Mouse (Mus musculus) common myeloid progenitor, adult 5-6 weeks (primary cell): ENCODE data around the gene Srsf5. TPM values are rescaled to one million over a fixed set of nuclear protein-coding genes. Genes with fewer than 3 reads are reported as not detected.

Experiments
- ATAC-seq: replicated peaks from 2 replicates; pipeline ENCODE4 v1.8.0; 2016; ENCODE audit warnings: low read depth, mild to moderate bottlenecking, moderate TSS enrichment, inconsistent platforms; ENCODE audit not compliant: poor library complexity, severe bottlenecking
- total RNA-seq: library from RNA; stranded (forward); fragments of 200-1000, 187-1606 nt; gene quantifications from 2 replicates; pipeline ENCODE4 v1.2.3, GENCODE M21; 2017

The Srsf5 gene
- 875 and 880 TPM in 2 replicates for total RNA-seq

DNA sequence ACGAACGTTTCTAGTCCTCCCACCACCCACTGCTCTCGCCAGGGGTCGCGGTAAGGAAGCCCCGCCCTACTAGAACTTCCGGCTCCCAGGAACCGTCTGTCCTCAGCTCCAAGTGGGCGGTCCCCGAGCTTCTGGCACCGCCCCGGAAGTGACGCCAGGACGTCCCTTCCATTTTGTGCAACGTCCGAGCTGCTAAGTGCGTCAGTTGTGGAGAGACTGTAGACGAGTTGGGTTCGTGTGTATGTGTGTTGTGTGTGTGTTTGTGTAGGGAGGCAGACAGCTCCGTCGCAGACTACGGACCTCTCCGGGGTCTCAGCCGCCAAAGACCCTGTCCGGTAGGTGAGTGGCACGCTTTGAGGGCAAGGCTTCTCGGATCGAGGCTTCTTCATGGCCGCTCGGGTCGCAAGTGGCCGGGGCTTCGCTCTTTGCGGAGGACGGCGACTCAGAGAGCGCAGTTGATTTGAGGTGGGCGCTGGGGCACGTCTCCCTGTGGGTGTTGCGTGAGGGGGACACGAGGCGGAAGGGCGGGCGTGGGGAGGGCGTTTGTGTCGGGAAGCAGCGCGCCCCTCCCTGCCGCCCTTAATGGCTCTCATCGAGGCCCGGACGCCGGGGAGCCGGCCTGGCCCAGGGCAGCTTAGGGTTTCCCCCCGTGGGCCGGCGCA, at the start of gene Srsf5:
Gene Srsf5, plus strand, starts transcription at position 171 of the 662 bp plus-strand sequence.
- peak; percentile 80 for ATAC-seq

DNA sequence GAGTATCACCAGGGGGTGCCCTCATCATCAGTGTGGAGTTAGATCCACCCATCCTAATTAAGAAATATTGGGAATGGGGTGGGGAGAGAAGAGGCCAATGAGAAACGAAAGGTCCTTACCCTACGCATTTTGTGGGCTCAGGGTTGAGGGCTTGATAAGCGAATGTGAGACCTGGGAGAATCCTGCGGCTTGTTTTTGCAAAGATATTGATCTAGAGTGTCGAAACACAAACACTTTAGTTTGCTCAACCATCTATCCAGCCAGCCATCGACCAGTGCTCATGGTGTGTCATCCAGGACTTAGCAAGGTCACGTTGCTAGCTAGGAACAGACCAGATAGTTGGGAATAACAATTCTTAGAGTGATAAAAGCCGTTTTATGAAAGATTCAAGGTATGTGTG, 35.7 kb upstream of the Srsf5 start:
- ATAC-seq: no peak

DNA sequence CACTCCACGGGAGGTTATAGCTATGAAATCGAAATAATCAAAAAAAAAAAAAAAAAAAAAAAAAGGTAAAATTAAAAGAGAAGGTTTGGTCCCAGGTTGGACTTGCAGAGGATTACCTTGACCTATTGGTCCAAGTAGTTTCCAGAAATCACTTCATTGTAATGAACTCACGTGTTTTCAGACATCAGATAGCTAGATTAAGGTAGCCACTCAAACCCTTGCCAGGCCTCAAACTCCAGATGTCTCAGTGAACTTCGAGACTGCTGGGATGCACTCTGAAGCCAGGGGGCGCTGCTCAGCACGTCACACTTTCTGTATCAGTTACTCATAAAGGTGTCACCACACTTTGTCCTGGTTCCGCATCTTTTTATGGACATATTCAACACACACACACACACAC, 27.5 kb upstream of the Srsf5 start:
- no peak for ATAC-seq

DNA sequence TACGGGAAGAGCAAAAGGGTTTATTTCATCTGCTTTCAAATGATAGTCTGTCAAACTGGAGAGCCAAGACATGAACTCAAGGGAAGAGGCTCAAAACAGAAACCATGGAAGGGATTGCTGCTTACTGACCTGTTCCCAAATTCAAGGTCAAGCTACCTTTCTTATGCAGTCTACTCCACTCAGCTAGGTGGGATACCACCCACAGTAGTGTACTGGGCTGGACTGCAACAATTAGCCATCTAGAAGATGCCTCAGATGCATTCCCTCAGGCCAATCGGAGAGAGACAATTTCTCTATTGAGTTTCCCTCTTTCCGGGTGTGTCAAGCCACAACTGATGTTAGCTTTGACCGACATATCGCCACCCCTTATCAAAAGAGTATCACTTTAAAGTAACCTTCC, 24.0 kb upstream of the Srsf5 start:
- ATAC-seq: no peak

DNA sequence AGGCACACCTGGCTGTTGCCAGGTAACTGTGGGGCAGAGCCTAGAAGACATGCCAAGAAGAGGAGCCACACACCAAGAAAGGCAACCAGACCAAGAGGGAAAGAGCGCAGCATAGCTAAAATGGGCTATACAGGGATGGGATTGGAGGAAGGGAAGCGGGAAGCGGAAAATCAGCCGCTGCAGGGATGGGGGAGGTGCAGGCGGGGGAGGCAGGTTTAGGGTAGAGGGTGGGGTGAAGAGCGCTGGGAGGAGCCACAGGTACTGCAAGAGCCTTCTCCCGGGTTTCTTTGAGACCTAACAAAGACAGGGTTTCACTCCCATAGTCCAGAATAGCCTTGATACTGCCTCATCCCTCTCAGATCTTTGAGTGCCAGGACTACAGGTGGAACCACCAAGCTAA, 22.4 kb upstream of the Srsf5 start:
- ATAC-seq: no peak

DNA sequence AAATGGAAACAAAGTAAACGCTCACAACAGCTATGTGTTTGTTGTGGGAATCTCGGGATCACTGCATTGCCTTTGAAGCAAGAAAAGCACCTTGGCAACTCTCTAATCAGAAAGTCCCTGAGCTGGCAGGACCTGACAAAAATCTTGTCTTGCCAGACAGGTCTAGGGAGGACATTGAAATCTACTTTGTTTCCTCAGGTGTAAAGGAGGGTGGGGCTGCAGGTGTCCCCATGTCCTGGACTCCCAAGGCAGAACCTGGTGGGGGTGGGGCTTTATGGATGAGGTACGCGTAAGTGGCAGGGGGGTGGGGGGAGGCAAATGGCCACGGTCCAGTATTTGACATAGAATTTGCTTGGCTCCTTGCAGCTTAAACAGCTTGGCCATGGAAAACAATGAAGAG, 21.7 kb upstream of the Srsf5 start:
- ATAC-seq: no peak

DNA sequence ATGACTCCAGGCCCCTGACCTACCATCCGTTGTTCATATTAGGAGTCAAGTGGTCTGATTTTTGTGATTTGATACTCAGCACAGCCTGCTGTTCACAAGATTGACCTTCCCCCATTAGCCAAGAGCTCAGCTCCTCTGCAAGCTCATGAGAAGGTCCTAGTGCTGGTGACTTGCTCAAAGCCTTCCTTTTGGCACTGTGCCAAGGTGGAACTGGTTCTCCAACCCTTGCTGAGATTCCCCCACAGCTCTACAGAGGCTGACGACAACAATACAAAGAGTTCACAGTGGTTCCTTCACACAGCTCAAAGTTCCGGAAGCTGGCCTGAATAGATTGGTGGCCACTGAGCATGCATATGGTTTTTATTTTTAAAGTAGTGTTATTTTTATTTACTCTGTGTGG, 21.1 kb upstream of the Srsf5 start:
- no peak for ATAC-seq

DNA sequence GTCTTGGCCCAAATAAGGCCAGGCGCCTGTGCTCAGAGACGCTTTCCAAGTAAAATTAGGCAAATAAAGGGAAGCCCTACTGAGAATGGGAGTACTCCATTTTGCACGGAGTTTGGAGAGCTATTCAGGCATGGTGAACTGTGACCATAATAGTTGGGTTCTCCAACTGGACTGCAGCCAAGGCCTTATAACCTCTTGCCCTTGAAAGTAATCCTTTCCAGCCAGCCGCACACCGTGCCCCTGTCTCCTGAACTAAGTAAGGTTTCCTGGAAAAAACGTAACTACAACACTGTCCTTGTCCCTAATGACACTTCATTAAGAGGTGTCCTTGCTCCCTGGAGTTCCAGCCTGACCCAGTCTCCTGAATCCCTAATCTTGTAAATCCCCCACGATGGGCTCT, 19.4 kb upstream of the Srsf5 start:
- ATAC-seq: no peak

DNA sequence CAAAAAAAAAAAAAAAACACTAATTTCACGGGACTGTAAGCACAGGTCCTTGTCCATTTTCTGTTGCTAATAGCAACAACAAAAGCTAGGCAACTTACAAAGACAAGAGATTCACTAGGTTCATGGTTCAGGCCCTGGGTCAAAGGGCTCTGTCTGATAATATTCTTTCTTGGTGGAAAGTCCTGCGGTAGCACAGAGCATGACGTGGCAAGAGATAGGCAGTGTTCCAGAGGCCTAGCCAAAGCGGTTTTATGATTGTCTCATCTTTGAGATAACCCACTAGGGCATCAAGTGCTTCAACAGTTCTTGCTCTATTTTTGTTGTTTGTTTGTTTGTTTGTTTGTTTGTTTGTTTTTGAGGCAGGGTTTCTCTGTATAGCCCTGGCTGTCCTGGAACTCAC, 18.8 kb upstream of the Srsf5 start:
- peak; percentile 39; the same call in 1 of the 2 replicates for ATAC-seq

DNA sequence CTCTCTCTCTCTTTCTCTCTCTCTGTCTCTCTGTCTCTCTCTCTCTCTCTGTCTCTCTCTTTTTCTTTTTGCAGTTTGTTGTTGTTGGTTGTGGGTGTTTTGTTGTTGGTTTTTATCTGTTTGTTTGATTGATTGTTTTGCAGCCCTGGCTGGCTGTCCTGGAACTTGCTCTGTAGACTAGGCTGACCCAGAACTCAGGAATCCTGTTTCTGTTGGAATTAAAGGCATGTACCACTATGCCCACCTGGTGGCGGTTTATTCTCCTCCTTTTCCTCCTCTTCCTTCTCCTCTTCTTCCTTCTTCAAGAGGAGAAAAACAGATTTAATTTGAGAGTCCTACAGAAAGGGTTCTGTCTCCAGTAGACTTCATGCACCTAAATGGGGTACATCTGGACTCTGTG, 17.8 kb upstream of the Srsf5 start:
- no peak for ATAC-seq

DNA sequence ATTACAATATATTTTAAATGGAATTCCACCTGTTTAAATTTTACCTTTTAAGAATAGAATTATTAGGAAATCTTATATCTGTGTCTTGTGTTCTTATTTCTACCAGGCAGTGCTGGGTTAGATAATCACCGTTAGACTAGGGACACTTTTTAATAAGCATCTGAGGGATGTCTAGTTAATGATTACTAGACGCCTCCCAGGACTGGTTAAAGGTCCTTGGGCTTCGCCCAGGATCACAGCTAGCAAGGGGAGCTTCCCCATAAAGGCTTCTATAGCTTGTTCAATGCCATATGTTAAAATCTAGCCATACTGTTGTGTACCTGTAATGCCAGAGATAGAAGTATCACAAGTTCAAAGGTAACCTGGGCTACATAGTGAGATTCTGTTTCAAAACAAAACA, 16.4 kb upstream of the Srsf5 start:
- ATAC-seq: no peak

DNA sequence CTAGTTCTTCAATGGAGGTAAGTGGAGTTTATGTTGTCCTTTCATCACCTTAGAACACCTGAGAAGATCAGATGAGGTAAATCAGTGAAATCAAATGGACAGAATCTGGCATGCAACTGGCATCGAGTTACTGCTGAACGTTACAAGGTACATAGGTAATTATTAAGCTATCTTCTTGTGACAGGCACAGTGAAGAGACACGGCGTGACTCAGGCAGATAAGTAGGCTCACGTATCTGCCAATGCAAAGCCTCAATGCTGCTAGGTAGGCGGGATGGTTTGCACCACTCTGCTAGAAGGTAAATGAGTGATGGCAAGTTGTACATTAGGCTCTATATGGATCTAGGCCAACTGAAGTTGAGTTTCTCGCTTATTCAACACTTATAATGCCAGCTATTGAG, 15.2 kb upstream of the Srsf5 start:
- ATAC-seq: no peak

DNA sequence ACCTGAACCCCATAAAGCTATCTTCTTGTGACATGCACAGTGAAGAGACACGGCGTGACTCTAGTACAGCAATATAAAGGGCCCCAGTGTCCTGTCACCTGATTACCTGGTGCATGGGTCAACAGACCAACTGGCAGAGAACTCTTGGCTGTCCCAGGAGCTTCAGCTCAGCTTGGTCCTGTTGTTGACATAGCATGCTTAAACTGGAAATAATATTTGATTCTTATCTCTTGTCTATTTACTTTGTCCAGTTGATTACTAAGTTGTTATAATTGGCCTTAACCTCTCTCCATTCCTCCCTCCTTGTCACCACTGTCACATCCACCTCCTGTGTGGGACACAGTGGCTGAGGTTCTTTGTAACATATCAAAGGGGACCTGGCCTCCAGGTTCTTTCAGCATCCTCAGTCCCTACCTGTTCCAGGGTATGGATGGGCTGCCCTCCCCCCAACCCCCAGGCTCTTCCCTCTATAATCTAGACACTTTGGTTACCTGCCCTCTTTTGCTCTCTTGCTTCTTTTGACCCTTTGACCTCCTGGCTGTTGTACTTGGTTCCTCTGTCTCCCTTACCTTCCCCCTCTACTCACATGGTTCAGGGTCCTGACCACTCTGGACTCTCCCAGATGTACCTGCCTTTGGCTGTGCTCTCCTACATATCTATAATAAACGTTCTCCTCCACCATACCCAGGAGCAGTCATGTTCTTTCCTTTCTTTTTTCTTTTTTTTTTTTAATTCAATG, 13.7 kb upstream of the Srsf5 start:
- no peak for ATAC-seq

DNA sequence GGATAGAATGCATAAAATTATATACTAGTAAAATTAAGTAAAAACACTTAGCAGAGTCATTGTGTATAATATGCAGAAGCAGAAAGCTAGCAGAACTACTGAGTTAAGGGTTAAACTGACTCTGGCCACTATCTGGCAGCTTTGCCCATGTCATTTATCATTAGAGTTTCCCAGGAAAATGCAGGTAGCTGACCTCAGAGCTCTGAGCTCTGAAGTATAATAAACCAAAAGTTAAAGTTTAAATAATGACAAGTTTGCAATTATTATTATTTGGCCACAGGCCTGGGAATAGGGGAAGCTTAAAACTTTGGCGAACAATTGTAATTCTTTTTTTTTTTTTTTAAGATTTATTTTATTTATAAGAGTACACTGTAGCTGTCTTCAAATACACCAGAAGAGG, 12.4 kb upstream of the Srsf5 start:
- no peak for ATAC-seq

DNA sequence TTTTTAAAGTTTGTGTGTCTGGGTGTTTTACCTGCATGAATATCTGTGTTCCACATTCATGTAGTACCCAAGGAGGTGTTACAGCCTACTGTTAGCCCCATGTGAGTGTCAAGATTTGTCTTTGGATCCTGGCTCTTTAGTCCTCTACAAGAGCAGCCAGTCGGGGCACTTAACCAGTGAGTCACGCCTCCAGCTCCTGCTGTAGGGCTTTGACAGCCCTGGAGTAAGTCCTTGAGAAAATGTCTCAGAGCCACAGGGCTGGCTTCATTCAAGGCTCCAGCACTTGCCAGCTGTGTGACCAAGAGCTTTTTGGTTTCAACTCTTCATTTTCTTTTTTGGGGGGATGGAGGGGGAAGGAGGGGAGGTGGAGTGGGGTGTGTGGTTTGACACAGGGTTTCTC, 8.6 kb upstream of the Srsf5 start:
- no peak for ATAC-seq

DNA sequence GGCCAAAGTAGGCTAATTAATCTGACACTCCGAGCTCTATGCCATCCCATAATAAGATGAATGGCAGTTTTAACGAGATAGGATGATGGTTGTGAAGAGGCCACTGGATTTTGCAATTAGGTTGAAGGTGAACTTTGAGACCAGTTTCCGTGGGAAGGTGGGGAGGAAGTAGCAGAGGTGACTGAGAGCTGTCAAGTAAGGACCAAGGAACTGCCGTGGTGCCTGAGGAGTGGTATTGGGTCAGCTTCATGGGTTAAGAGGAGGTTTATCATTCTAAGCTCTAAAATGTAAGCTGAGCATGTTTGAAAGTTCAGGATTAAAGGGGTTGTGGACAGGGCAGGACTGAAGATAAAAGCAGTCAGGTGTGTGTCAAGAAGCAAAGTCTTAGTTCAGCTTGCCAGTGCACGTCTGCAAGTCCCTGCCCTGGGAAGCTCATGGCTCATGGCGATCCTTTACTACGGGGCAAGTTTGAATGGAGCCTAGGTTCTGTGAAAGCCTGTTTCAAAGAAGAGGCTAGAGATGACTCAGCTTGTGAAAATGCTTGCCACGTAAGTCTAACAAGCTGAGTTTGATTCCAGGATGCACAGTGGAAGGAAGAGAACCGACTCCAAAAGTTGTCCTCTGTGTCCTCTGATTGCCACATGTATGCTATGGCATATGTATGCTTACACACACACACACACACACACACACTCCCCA, 7.8 kb upstream of the Srsf5 start:
- no peak for ATAC-seq

DNA sequence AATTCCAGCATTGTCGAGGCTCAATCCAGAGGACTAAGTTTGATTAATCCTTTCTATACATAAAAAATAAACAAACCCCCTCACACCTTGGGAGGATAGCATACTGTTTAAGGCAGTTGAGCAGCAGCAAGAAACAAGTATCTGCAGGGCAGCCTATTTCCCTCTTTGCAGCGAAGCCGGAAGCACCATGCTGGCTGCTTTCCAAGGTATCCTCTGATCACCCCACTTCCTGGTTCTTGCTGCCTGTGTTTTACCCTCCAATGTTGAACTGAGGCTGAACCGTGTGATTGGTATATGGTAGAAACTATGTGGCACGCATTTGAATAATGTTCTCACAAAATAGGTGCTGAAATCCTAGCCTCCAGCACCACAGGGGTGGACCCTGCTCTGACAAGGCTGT, 6.7 kb upstream of the Srsf5 start:
- peak; percentile 84 for ATAC-seq

DNA sequence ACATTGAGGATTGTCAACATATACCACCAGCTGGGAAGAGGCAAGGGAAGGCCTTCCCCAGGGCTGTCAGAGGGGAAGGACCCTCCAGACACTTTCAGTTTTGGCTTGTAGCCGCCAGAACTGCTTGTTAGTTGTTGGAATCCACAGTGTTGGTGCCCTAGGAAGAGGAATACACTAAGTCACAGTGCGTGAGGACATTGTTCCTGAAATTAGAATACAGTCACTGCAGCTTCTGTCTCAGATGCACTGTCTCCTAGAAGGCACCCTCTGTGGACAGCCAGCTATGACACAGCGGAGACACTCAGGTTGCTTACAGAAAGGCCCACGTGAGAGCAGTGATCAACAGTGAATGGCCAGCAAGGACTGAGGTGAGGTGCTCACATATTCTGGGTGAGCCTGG, 6.1 kb upstream of the Srsf5 start:
- ATAC-seq: peak; percentile 46

DNA sequence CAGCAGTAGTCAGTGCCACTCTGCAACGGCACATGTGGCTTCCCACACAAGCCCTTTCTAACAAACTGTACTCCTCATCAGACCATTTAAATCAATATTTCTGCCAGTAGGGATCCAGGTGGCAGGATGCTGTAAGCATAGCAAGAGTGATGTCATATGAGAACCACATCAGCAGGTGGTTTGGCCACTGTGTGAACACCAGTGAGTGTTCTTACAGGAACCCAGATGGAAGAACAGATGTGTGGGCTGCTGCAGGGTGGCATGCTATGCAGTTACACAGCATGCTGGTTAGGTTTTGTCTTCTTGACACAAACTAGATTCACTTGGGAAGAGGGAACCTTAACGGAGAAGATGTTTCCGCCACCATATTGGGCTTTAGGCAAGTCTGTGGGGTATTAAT, 3.4 kb upstream of the Srsf5 start:
- no peak for ATAC-seq

DNA sequence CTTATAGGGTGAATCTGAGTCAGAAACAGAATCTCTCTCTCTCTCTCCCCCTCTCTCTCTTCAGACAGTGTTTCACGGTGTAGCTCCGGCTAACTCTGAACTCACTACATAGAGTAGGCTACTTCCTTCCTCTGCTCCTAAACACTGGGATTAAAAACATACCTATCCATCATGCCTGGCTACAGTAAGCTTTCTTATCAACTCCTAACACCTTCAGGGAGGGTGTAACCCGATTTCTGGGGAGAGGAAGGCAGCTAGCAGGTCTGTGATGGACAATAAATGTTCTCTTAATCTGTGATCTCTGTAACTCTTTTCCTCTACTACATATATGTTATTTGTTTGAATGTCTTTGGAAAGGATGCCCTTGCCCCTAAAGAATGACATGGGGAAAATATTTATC, 1.9 kb upstream of the Srsf5 start:
- ATAC-seq: no peak

DNA sequence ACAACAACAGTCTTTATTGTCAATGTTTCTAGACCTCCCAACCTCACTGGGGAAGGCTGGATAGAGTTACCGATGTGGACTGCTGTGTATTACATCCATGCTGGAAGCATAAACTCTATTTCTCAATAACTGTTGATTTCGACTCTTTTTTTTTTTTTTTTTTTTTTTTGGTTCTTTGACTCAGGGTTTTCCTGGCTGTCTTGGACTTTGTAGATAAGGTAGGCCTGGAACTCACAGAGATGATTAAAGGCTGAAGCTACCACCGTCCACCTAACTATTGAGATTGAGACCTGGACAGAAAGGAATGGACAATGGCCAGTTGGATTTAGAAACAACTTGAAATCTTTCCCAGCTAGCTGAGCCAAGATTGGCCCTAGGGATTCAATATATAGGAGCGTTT, 1.1 kb upstream of the Srsf5 start:
- no peak for ATAC-seq
